Mouse (Mus musculus) stomach, embryonic 14.5 days (tissue): Measurements from ENCODE around the gene Gm28308. TPM values are rescaled to one million over a fixed set of nuclear protein-coding genes. Genes with fewer than 3 reads are reported as not detected.

ENCODE experiments used
- ATAC-seq: fragments of 200-750 bp; cut with Nextera tagmentation; 2 replicates; pipeline ENCODE4 v1.8.0; 2017; ENCODE audit warnings: low read depth, moderate TSS enrichment; ENCODE audit not compliant: insufficient number of reproducible peaks, insufficient read depth, low FRiP score
- H3K27ac ChIP-seq: fragments of 300-500 bp; sonication (generic); 2 replicates; pipeline ENCODE4 v1.5.1; 2014; ENCODE audit warnings: mild to moderate bottlenecking, low read length, moderate library complexity, mixed read lengths
- H3K27me3 ChIP-seq: fragments of 300-500 bp; sonication (generic); 2 replicates; pipeline ENCODE4 v1.6.1; 2014; ENCODE audit warnings: low read length, control low read depth, mixed read lengths; ENCODE audit not compliant: control insufficient read depth, insufficient read depth
- H3K36me3 ChIP-seq: fragments of 300-500 bp; sonication (generic); 2 replicates; pipeline ENCODE4 v1.6.1; 2014; ENCODE audit warnings: mild to moderate bottlenecking, control low read depth, low read length, moderate library complexity, mixed read lengths; ENCODE audit not compliant: control insufficient read depth, insufficient read depth
- H3K4me1 ChIP-seq: fragments of 300-500 bp; sonication (generic); 2 replicates; pipeline ENCODE4 v1.6.1; 2014; ENCODE audit warnings: low read length, control low read depth, mixed read lengths; ENCODE audit not compliant: control insufficient read depth, insufficient read depth
- H3K4me2 ChIP-seq: fragments of 300-500 bp; sonication (generic); replicated peaks from 2 replicates; pipeline ENCODE4 v1.6.1; 2014; ENCODE audit warnings: low read depth, low read length, control low read depth
- H3K4me3 ChIP-seq: fragments of 300-500 bp; sonication (generic); 2 replicates; pipeline ENCODE4 v1.5.1; 2014; ENCODE audit warnings: low read depth, low read length, control low read depth
- H3K9ac ChIP-seq: fragments of 300-500 bp; sonication (generic); replicated peaks from 2 replicates; pipeline ENCODE4 v1.6.1; 2014; ENCODE audit warnings: low read depth, mild to moderate bottlenecking, control low read depth, low read length, moderate library complexity, mixed read lengths
- H3K9me3 ChIP-seq: fragments of 300-500 bp; sonication (generic); 2 replicates; pipeline ENCODE4 v1.6.1; 2016; ENCODE audit warnings: low read depth, low read length, control low read depth; ENCODE audit not compliant: control insufficient read depth
- WGBS: fragments of 180-500 bp; shearing (Covaris S2); extraction: QIAGEN DNeasy Blood & Tissue Kit; methylation state at CpG from one replicate; pipeline ENCODE4 v1.1.7; 2014; 5-methylcytosine and 5-hydroxymethylcytosine counted together
- polyA plus RNA-seq: library from polyadenylated mRNA; unstranded; fragments of >200 nt; fragmentation: Nextera tagmentation; extraction: Ambion mirVana; gene quantifications from 2 replicates; pipeline ENCODE4 v1.2.1, GENCODE M21; 2014

Gene Gm28308
- polyA plus RNA-seq, 1 experiment from 2014 or later = not detected

- peaks cover 64% of the 10 kb centered on the region for H3K27me3 ChIP-seq
These were observed 22.1 kb upstream of the Gm28308 start for GRCm38 (mm10) chr6:52235267-52235666.

GRCm38 (mm10) chr6:52234428-52235140 is 21.4 kb upstream of the Gm28308 start:
- Histone ChIP-seq H3K4me2 (no peak overlapping the region), H3K36me3 (no peaks in the 10 kb centered on the region), H3K4me3 (peak overlapping the region; percentile 8; the same call in 1 of the 2 replicates), H3K9ac (no peak overlapping the region), H3K27ac (no peak overlapping the region), H3K4me1 (0 out of 2 replicates have a peak, but pooled peaks cover 3% of the 10 kb centered on the region), H3K9me3 (no peaks in the 10 kb centered on the region), H3K27me3 (peaks cover 64% of the 10 kb centered on the region)
- WGBS = 1% methylated on average over 64 of the region's 68 CpGs
- no peak for ATAC-seq

More at GRCm38 (mm10) chr6:52235267-52235666, 22.1 kb upstream of the Gm28308 start:
- H3K36me3 ChIP-seq = no peaks in the 10 kb centered on the region
- no peak overlapping the region for H3K27ac ChIP-seq
- no peak for ATAC-seq
- 31% methylated on average over 9 of the region's 9 CpGs for whole genome bisulfite sequencing
- H3K4me2 ChIP-seq = no peak overlapping the region
- H3K4me3 ChIP-seq = no peak overlapping the region
- no peak overlapping the region for H3K9ac ChIP-seq
- peaks cover 3% of the 10 kb centered on the region; the same call in 1 of the 2 replicates for H3K4me1 ChIP-seq
- H3K9me3 ChIP-seq = no peaks in the 10 kb centered on the region

GRCm38 (mm10) chr6:52233546-52234427 is 20.6 kb upstream of the Gm28308 start:
- Histone ChIP-seq H3K9ac (no peak overlapping the region), H3K27ac (no peak overlapping the region), H3K4me1 (0 out of 2 replicates have a peak, but pooled peaks cover 3% of the 10 kb centered on the region), H3K9me3 (no peaks in the 10 kb centered on the region), H3K4me3 (peak overlapping the region; percentile 8; the same call in 1 of the 2 replicates), H3K36me3 (no peaks in the 10 kb centered on the region), H3K27me3 (peaks cover 70% of the 10 kb centered on the region), H3K4me2 (no peak overlapping the region)
- no peak for ATAC-seq
- WGBS = 2% methylated on average over 70 of the region's 70 CpGs

- H3K27ac ChIP-seq = no peak overlapping the region
- no peaks in the 10 kb centered on the region for H3K36me3 ChIP-seq
- peaks cover 70% of the 10 kb centered on the region for H3K27me3 ChIP-seq
- H3K9me3 ChIP-seq = no peaks in the 10 kb centered on the region
- H3K9ac ChIP-seq = no peak overlapping the region
- 2% methylated on average over 23 of the region's 23 CpGs for WGBS
- ATAC-seq = no peak
- 0 out of 2 replicates have a peak, but pooled peaks cover 3% of the 10 kb centered on the region for H3K4me1 ChIP-seq
- H3K4me2 ChIP-seq = no peak overlapping the region
- H3K4me3 ChIP-seq = 0 out of 2 replicates have a peak overlapping the region, but pooled peaks have one; percentile 8
These were observed 19.9 kb upstream of the Gm28308 start for GRCm38 (mm10) chr6:52232984-52233545.

GRCm38 (mm10) chr6:52232568-52232965 is 19.4 kb upstream of the Gm28308 start:
- no peak overlapping the region for H3K4me2 ChIP-seq
- H3K27me3 ChIP-seq = peaks cover 70% of the 10 kb centered on the region
- H3K36me3 ChIP-seq = no peaks in the 10 kb centered on the region
- no peak overlapping the region for H3K27ac ChIP-seq
- under 1% methylated on average over 18 of the region's 18 CpGs for WGBS
- no peaks in the 10 kb centered on the region for H3K9me3 ChIP-seq
- H3K4me1 ChIP-seq = 0 out of 2 replicates have a peak, but pooled peaks cover 3% of the 10 kb centered on the region
- no peak overlapping the region for H3K4me3 ChIP-seq
- H3K9ac ChIP-seq = no peak overlapping the region
- ATAC-seq = no peak

DNA sequence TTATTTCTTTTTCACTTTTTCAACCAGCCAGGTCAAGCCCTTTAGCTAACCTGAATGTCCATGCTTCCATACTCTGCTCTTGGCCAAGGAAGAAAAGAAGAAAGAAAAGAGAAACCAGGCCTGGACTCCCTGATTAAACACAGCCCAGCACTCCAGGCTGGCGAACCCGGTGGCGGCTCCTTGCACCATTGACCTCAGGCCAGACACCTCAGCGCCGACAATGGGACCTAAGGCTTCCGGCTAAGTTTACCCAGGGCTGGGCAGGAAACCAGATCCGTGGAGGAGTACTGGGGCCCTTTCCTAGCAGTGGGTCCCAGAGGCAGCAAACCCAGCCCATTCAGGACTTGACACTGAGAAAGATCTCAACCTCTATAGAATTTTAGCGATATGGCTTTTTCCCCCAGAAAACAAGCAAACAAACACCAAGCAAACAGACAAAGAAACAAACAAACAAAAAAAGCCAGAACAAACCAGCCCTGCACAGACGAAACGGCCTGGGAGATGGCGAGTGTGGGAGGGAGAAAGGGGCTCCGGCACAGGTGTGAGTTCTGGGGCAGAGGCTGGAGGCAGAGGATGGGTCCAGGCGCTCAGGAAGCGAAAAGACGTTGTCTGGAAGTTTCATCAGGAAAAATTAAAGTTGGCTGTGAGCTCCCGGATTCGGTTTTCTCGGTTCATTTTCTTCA is 18.9 kb upstream of the Gm28308 start:
- Histone ChIP-seq H3K4me1 (0 out of 2 replicates have a peak, but pooled peaks cover 3% of the 10 kb centered on the region), H3K27ac (no peak overlapping the region), H3K36me3 (no peaks in the 10 kb centered on the region), H3K9ac (no peak overlapping the region), H3K4me2 (no peak overlapping the region), H3K9me3 (no peaks in the 10 kb centered on the region), H3K27me3 (peaks cover 72% of the 10 kb centered on the region), H3K4me3 (no peak overlapping the region)
- WGBS = under 1% methylated on average over 18 of the region's 18 CpGs
- ATAC-seq = no peak

GRCm38 (mm10) chr6:52230516-52231165 is 17.5 kb upstream of the Gm28308 start, which contains the start of gene Hoxa9:
Hoxa9 (minus strand) TSS chr6:52231089.
- Histone ChIP-seq H3K27ac (no peak within 1 kb of the TSS), H3K4me2 (no peak within 1 kb of the TSS), H3K9ac (no peak within 1 kb of the TSS), H3K4me3 (0 out of 2 replicates have a peak within 1 kb of the TSS, but pooled peaks have one; percentile 9), H3K4me1 (0 out of 2 replicates have a peak, but pooled peaks cover 3% of the 10 kb centered on the region), H3K27me3 (peaks cover 70% of the 10 kb centered on the region), H3K36me3 (no peaks in the 10 kb centered on the region), H3K9me3 (no peaks in the 10 kb centered on the region)
- ATAC-seq = no peak
- WGBS = under 1% methylated on average over 24 of the region's 36 CpGs
